Mouse (Mus musculus): ENCODE results near the gene Cops7b.

DNA sequence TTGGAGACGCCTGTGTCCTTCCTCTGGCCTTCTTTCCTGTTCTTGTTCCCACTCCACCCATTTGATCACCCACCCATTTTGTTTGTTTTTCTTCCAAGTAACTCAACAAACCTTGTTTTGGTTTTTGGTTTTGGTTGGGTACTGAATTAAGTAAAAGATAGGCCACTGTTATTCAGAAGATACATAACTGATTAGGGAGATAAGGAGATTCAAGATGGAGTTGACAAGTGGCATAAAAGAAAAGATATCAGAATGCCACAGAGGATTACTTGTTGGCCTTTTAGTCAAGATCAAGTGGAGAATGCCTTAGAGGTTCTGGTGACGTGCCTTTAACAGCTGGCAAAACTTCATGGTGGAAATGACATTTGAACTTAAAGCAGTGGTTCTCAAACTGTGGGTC lies 1.0 kb downstream of the Cops7b start:
- no peak for TF ChIP-seq CTCF (IDR thresholded peaks at IDR 0.05 in 2 of 3, conservative IDR thresholded peaks at IDR 0.05 in 1 of 3; ENCODE audit: control insufficient read depth in 1 of 3, insufficient read depth in 1 of 3, low read depth in 2 of 3, low read length in 3 of 3, poor library complexity in 1 of 3, severe bottlenecking in 1 of 3)
- no peak for TF ChIP-seq POLR2A (IDR thresholded peaks at IDR 0.05; ENCODE audit: control insufficient read depth in 1 of 2, insufficient read depth in 1 of 2, low read depth in 1 of 2, low read length in 2 of 2, poor library complexity in 1 of 2)
